Mouse (Mus musculus) CH12.LX (cell line): ENCODE data around the gene 1700011L22Rik. TPM values are rescaled to one million over a fixed set of nuclear protein-coding genes. Genes with fewer than 3 reads are reported as not detected.

Source experiments
- DNase-seq: peaks from one replicate; pipeline ENCODE4 v3.0.0-alpha.2; 2013; ENCODE audit errors: extremely low read depth
- H3K27ac ChIP-seq: 2 replicates; pipeline ENCODE4 v1.5.1; 2012; ENCODE audit warnings: low read depth, mild to moderate bottlenecking, control low read depth, moderate library complexity; ENCODE audit not compliant: insufficient read depth
- H3K27me3 ChIP-seq: replicated peaks from 2 replicates; pipeline ENCODE3; 2012; ENCODE audit warnings: inconsistent platforms
- H3K36me3 ChIP-seq, 2 experiments: replicated peaks in 1 of 2; 2 replicates each; pipeline versions ENCODE3 to v1.6.1; 2012; ENCODE audit warnings: inconsistent platforms in 1 of 2, low read length in 1 of 2, mild to moderate bottlenecking in 1 of 2, mixed read lengths in 1 of 2, moderate library complexity in 1 of 2; ENCODE audit not compliant: control insufficient read depth in 1 of 2, insufficient read depth in 1 of 2
- H3K4me1 ChIP-seq, 2 experiments: 2 replicates each; pipeline ENCODE4 v1.6.1; 2012; ENCODE audit warnings: inconsistent platforms in 1 of 2, moderate library complexity in 1 of 2; ENCODE audit not compliant: insufficient read depth in 2 of 2, control insufficient read depth in 1 of 2
- H3K4me2 ChIP-seq: 2 replicates; pipeline ENCODE4 v1.6.1; 2012; ENCODE audit warnings: low read depth, mild to moderate bottlenecking, control low read depth; ENCODE audit not compliant: poor library complexity, insufficient read depth, severe bottlenecking
- H3K4me3 ChIP-seq, 3 experiments: fragments of 150-350 bp in 1 of 3; sonication (generic) in 1 of 3; replicated peaks in 1 of 3; 2 replicates each; pipeline versions ENCODE3 to v1.5.1; 2011 to 2012; ENCODE audit warnings: low read depth in 2 of 3, low read length in 2 of 3, mild to moderate bottlenecking in 2 of 3, moderate library complexity in 2 of 3, control low read depth in 1 of 3, improper control_type of control experiment in 1 of 3, inconsistent platforms in 1 of 3, mixed read lengths in 1 of 3; ENCODE audit not compliant: poor library complexity in 1 of 3
- H3K79me2 ChIP-seq: replicated peaks from 2 replicates; pipeline ENCODE4 v1.6.1; 2012; ENCODE audit warnings: mild to moderate bottlenecking, moderate library complexity; ENCODE audit not compliant: control insufficient read depth, poor library complexity, insufficient read depth, severe bottlenecking; ENCODE audit errors: extremely low read depth
- H3K9ac ChIP-seq: 2 replicates; pipeline ENCODE4 v1.6.1; 2012; ENCODE audit warnings: low read depth, mild to moderate bottlenecking, control low read depth, moderate library complexity; ENCODE audit not compliant: insufficient read depth
- H3K9me3 ChIP-seq: replicated peaks from 2 replicates; pipeline ENCODE3; 2012; ENCODE audit warnings: low read length, inconsistent platforms, mixed read lengths
- E2F4 ChIP-seq: IDR thresholded peaks from 2 replicates; pipeline ENCODE4 v1.6.1; 2011; ENCODE audit warnings: low read depth, low read length, improper control_type of control experiment; ENCODE audit not compliant: insufficient replicate concordance
- EP300 ChIP-seq: IDR thresholded peaks from 2 replicates; pipeline ENCODE4 v1.6.1; 2011; ENCODE audit warnings: low read length, improper control_type of control experiment
- ETS1 ChIP-seq: conservative IDR thresholded peaks from 2 replicates; pipeline ENCODE4 v1.6.1; 2012; ENCODE audit warnings: low read depth, mild to moderate bottlenecking, inconsistent platforms, low read length, improper control_type of control experiment, moderate library complexity
- GABPA ChIP-seq: IDR thresholded peaks from 2 replicates; pipeline ENCODE4 v1.6.1; 2012; ENCODE audit warnings: low read depth, low read length, improper control_type of control experiment, inconsistent platforms; ENCODE audit not compliant: insufficient replicate concordance
- HCFC1 ChIP-seq: IDR thresholded peaks from 2 replicates; pipeline ENCODE4 v1.6.1; 2012; ENCODE audit warnings: low read depth, mild to moderate bottlenecking, inconsistent platforms, low read length, improper control_type of control experiment
- KAT2A ChIP-seq: IDR thresholded peaks from 2 replicates; pipeline ENCODE4 v1.6.1; 2012; ENCODE audit warnings: low read length, improper control_type of control experiment, inconsistent platforms; ENCODE audit not compliant: insufficient replicate concordance
- MEF2A ChIP-seq: IDR thresholded peaks from 2 replicates; pipeline ENCODE4 v1.6.1; 2014; ENCODE audit warnings: low read depth, mild to moderate bottlenecking, inconsistent platforms, low read length, improper control_type of control experiment, borderline replicate concordance
- MYC ChIP-seq: IDR thresholded peaks from 2 replicates; pipeline ENCODE4 v1.6.1; 2011; ENCODE audit warnings: low read depth, mild to moderate bottlenecking, improper control_type of control experiment, low read length
- NELFE ChIP-seq: IDR thresholded peaks from 2 replicates; pipeline ENCODE4 v1.6.1; 2011; ENCODE audit warnings: low read depth, low read length, improper control_type of control experiment
- RAD21 ChIP-seq: IDR thresholded peaks from 2 replicates; pipeline ENCODE4 v1.6.1; 2011; ENCODE audit warnings: low read depth, mild to moderate bottlenecking, low read length, improper control_type of control experiment, moderate library complexity
- TCF12 ChIP-seq: IDR thresholded peaks from 2 replicates; pipeline ENCODE4 v1.6.1; 2014; ENCODE audit warnings: low read depth, mild to moderate bottlenecking, inconsistent platforms, low read length, improper control_type of control experiment
- UBTF ChIP-seq: IDR thresholded peaks from 2 replicates; pipeline ENCODE4 v1.6.1; 2012; ENCODE audit warnings: low read depth, mild to moderate bottlenecking, inconsistent platforms, low read length, improper control_type of control experiment, moderate library complexity
- USF1 ChIP-seq: IDR thresholded peaks from 2 replicates; pipeline ENCODE4 v1.6.1; 2014; ENCODE audit warnings: low read depth, mild to moderate bottlenecking, inconsistent platforms, low read length, improper control_type of control experiment
- USF2 ChIP-seq: conservative IDR thresholded peaks from 2 replicates; pipeline ENCODE4 v1.6.1; 2011; ENCODE audit warnings: low read depth, low read length, improper control_type of control experiment
- ZC3H11A ChIP-seq: IDR thresholded peaks from 2 replicates; pipeline ENCODE4 v1.6.1; 2012; ENCODE audit warnings: low read depth, mild to moderate bottlenecking, inconsistent platforms, low read length, improper control_type of control experiment
- ZMIZ1 ChIP-seq: IDR thresholded peaks from 2 replicates; pipeline ENCODE4 v1.6.1; 2012; ENCODE audit warnings: low read depth, mild to moderate bottlenecking, inconsistent platforms, low read length, improper control_type of control experiment
- dilution Hi-C: fragments of 300-500 bp; cut with MboI; formaldehyde crosslinking; loops from 2 replicates; pipeline ENCODE4 v1.14.3; 2020; ENCODE audit warnings: low sequenced_read_pairs; ENCODE audit not compliant: extremely low pct_unique_long_range_greater_than_20kb, extremely low pct_ligation_motif_present
- in situ Hi-C: fragments of 300-500 bp; cut with MboI; formaldehyde crosslinking; loops from 3 replicates; pipeline ENCODE4 v1.14.3; 2019; ENCODE audit warnings: low sequenced_read_pairs, low pct_ligation_motif_present, low pct_unique_long_range_greater_than_20kb, mixed read lengths
- polyA plus RNA-seq: library from polyadenylated mRNA; unstranded; fragments of >175 nt; gene quantifications from 2 replicates; pipeline ENCODE4 v1.2.1, GENCODE M21; 2012; ENCODE audit warnings: low read depth; ENCODE audit not compliant: insufficient read length
- total RNA-seq, 2 experiments: library from RNA; depleted of rRNA; stranded (reverse); fragments of 300-350 nt in 1 of 2; fragments of >200 nt in 1 of 2; gene quantifications; 2 replicates each; pipeline ENCODE4 v1.2.3; 2012 to 2014

The 1700011L22Rik gene
- total and polyA plus RNA-seq, 3 experiments: not detected

- H3K79me2 ChIP-seq: no peaks in the 10 kb centered on the region; the same call in 1 of the 2 replicates
- no peak overlapping the region for H3K27ac ChIP-seq
- H3K9me3 ChIP-seq: no peaks in the 10 kb centered on the region
- H3K9ac ChIP-seq: no peak overlapping the region
- H3K4me3 ChIP-seq: no peak overlapping the region
- in situ Hi-C loops: no loop called here
- H3K4me1 ChIP-seq: peaks cover 7 to 23% of the 10 kb centered on the region in 2 experiments
- peaks cover 0 to 4% of the 10 kb centered on the region in 2 experiments for H3K36me3 ChIP-seq
- dilution Hi-C loops: no loop called here
- no peaks in the 10 kb centered on the region for H3K27me3 ChIP-seq
- no peak overlapping the region for H3K4me2 ChIP-seq
- DNase-seq: no peak
- TF ChIP-seq USF2: no peak
- no peak for TF ChIP-seq HCFC1
- TF ChIP-seq MYC: no peak
- TF ChIP-seq ZC3H11A: no peak
- TF ChIP-seq USF1: no peak
- TF ChIP-seq RAD21: no peak
- TF ChIP-seq TCF12: no peak
- TF ChIP-seq MEF2A: no peak
- TF ChIP-seq ETS1: no peak
- no peak for TF ChIP-seq GABPA
- no peak for TF ChIP-seq NELFE
- no peak for TF ChIP-seq EP300
- no peak for TF ChIP-seq UBTF
- TF ChIP-seq E2F4: no peak
- no peak for TF ChIP-seq KAT2A
Measured at GRCm38 (mm10) chr8:79288681-79289080, 40.3 kb upstream of the 1700011L22Rik start.

GRCm38 (mm10) chr8:79288250-79288649 lies 39.9 kb upstream of the 1700011L22Rik start:
- H3K79me2 ChIP-seq: no peaks in the 10 kb centered on the region; the same call in 1 of the 2 replicates
- in situ Hi-C loops (no loop called here), dilution Hi-C loops (no loop called here)
- H3K36me3 ChIP-seq: peaks cover 0 to 6% of the 10 kb centered on the region in 2 experiments
- H3K4me1 ChIP-seq: peaks cover 7 to 19% of the 10 kb centered on the region in 2 experiments
- TF ChIP-seq ZMIZ1 (no peak), EP300 (peak; percentile 33; the same call in 1 of the 2 replicates)
- no peak overlapping the region for H3K4me3 ChIP-seq
- H3K27me3 ChIP-seq: no peaks in the 10 kb centered on the region
- no peak overlapping the region for H3K9ac ChIP-seq
- no peak overlapping the region for H3K27ac ChIP-seq
- no peak for DNase-seq
- no peak overlapping the region for H3K4me2 ChIP-seq
- H3K9me3 ChIP-seq: no peaks in the 10 kb centered on the region
